Mouse (Mus musculus) cerebellum, adult 2 months (tissue): ENCODE data around the gene Tssk3.
"Not testable (repeated sequence)": the region's sequence is repeated elsewhere in the genome, so short reads cannot be mapped to it uniquely, and the experiment has no call there.

ENCODE experiments used
- CTCF ChIP-seq: fragments of 200-500 bp; IDR thresholded peaks from 2 replicates; pipeline ENCODE4 v1.5.1; 2011; ENCODE audit warnings: low read depth, mild to moderate bottlenecking, control low read depth, low read length, moderate library complexity, borderline replicate concordance; ENCODE audit not compliant: insufficient read depth
- POLR2A ChIP-seq: fragments of 200-500 bp; IDR thresholded peaks from 2 replicates; pipeline ENCODE4 v1.6.1; 2011; ENCODE audit warnings: low read length, control low read depth, borderline replicate concordance; ENCODE audit not compliant: insufficient read depth

DNA sequence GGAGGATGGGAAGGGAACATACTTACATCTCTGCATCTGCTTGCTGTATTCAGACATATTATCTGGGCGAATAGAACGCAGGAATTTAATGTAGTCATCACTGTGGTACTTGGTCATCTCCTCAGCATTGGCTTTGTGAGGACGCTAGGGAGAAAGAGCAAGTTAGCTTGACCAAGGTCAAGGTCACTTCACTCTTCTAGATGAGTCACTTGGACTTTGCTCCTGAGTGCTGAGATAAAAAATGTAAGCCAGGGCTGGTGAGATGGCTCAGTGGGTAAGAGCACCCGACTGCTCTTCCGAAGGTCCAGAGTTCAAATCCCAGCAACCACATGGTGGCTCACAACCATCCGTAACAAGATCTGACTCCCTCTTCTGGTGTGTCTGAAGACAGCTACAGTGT lies 38.1 kb upstream of the Tssk3 start:
- not testable (repeated sequence) for TF ChIP-seq CTCF, POLR2A
